Mouse (Mus musculus): Measurements from ENCODE around the gene Tenm3. TPM values are rescaled to one million over a fixed set of nuclear protein-coding genes. Genes with fewer than 3 reads are reported as not detected.

The Tenm3 gene
- polyA plus RNA-seq, 1 experiment from 2014 or later: 23.4 TPM

DNA sequence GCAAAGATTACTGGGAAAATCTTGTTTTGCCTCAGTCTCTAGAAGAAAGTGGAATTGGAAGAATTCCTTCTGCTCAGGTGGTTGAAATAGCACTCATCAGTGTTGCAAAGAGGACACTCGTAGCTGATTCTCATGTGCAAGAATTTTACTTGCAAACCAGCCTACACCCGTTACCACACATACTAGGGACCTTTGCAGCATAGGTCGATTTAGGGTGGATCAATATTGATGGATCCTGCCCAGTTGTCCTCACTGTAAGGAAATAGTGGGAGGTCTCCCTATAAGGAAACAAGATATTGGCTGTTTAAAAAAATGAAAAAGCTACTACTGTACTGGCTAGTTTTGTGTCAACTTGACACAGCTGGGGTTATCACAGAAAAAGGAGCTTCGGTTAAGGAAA lies 242.1 kb downstream of the Tenm3 start:
- Histone ChIP-seq H3K36me3 (no peaks in the 10 kb centered on the region), H3K9me3 (no peaks in the 10 kb centered on the region), H3K27ac (replicated peaks) (no peak overlapping the region), H3K9ac (replicated peaks) (no peak overlapping the region), H3K4me1 (no peaks in the 10 kb centered on the region), H3K4me2 (replicated peaks) (no peak overlapping the region), H3K4me3 (no peak overlapping the region), H3K27me3 (no peaks in the 10 kb centered on the region)
- ATAC-seq (replicated peaks): no peak
- 93% methylated on average over 4 of the region's 4 CpGs for WGBS

- 89% methylated on average over 4 of the region's 4 CpGs for WGBS
Observed at GRCm38 (mm10) chr8:48599028-48599427, 244.7 kb downstream of the Tenm3 start.

DNA sequence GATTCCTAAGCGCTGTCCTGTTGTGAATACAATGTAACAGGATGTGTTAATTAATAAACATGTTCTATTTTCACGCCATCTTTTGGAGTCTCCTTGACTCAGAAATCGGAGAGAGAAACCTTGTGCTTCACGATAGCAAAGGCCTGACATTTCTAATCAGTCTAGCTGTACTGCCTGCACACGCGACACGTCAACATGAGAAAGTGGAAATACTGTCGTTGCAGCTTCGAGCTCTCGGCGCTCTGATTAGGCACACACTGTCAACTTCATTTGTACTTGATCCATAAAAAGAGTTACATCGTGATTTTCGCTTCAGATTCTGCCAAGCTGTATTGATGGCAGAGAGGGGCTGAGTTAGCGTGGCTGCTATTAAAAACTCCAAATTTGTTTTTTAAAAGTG lies 247.4 kb downstream of the Tenm3 start:
- H3K4me2 ChIP-seq (replicated peaks): no peak overlapping the region
- H3K4me3 ChIP-seq: no peak overlapping the region
- no peaks in the 10 kb centered on the region for H3K36me3 ChIP-seq
- no peak overlapping the region for H3K9ac ChIP-seq (replicated peaks)
- no peaks in the 10 kb centered on the region for H3K9me3 ChIP-seq
- no peaks in the 10 kb centered on the region for H3K27me3 ChIP-seq
- H3K4me1 ChIP-seq: no peaks in the 10 kb centered on the region; the same call in 1 of the 2 replicates
- no peak overlapping the region for H3K27ac ChIP-seq (replicated peaks)
- 63% methylated on average over 14 of the region's 14 CpGs for WGBS
- no peak for ATAC-seq (replicated peaks)

More at GRCm38 (mm10) chr8:48599028-48599427, 244.7 kb downstream of the Tenm3 start:
- no peak for ATAC-seq (replicated peaks)
- Histone ChIP-seq H3K4me3 (no peak overlapping the region), H3K4me1 (no peaks in the 10 kb centered on the region; the same call in 1 of the 2 replicates), H3K36me3 (no peaks in the 10 kb centered on the region), H3K9ac (replicated peaks) (no peak overlapping the region), H3K27ac (replicated peaks) (no peak overlapping the region), H3K9me3 (no peaks in the 10 kb centered on the region), H3K27me3 (no peaks in the 10 kb centered on the region), H3K4me2 (replicated peaks) (no peak overlapping the region)

DNA sequence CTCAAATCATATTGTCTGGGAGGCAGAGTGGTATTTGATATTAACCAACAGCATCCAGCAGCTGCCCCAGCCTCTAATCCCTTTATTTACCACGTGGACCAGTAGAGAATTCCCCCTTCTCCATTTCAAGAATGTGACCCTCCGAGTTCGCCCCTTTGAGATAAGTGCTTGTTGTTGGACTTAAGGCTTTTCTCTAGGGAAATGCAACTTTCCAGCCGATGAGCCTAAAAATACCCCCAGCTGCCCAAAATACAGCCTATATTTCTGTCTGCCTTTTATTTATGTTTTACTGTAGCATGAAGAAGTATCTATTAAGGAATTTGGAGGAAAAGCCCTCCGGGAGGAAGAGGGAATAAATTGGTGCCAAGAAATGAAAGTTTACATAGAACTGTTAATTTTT lies 251.9 kb downstream of the Tenm3 start:
- no peaks in the 10 kb centered on the region for H3K36me3 ChIP-seq
- H3K27ac ChIP-seq (replicated peaks): no peak overlapping the region
- no peak overlapping the region for H3K9ac ChIP-seq (replicated peaks)
- 49% methylated on average over 5 of the region's 5 CpGs for WGBS
- H3K4me3 ChIP-seq: no peak overlapping the region
- H3K27me3 ChIP-seq: no peaks in the 10 kb centered on the region
- ATAC-seq (replicated peaks): no peak
- H3K4me1 ChIP-seq: no peaks in the 10 kb centered on the region; the same call in 1 of the 2 replicates
- H3K9me3 ChIP-seq: no peaks in the 10 kb centered on the region
- no peak overlapping the region for H3K4me2 ChIP-seq (replicated peaks)

DNA sequence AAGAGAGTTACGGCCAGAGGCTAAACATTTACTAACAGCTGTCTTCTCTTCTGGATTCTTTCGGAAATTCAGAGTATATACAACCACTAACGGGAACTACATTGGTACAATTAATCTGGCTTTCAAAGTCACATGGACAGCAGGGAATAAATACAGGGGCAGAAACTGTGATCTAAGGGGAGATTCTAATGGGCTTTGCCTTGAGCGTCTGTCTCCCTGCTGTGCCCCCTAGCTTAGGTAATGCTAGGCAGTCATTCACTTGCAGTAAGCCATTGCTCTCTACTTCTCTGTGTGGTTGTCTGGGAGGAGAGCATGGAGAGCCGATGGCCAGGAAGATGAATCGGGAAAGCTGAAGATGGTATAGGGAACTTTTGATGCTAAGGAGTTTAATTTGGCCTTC lies 264.0 kb downstream of the Tenm3 start:
- 24% methylated on average over 6 of the region's 6 CpGs for WGBS
- H3K27me3 ChIP-seq: no peaks in the 10 kb centered on the region
- 0 out of 2 replicates have a peak, but pooled peaks cover 2% of the 10 kb centered on the region for H3K4me1 ChIP-seq
- no peak for ATAC-seq (replicated peaks)
- no peak overlapping the region for H3K4me3 ChIP-seq
- no peak overlapping the region for H3K9ac ChIP-seq (replicated peaks)
- no peak overlapping the region for H3K27ac ChIP-seq (replicated peaks)
- no peak overlapping the region for H3K4me2 ChIP-seq (replicated peaks)
- H3K9me3 ChIP-seq: no peaks in the 10 kb centered on the region
- no peaks in the 10 kb centered on the region for H3K36me3 ChIP-seq

DNA sequence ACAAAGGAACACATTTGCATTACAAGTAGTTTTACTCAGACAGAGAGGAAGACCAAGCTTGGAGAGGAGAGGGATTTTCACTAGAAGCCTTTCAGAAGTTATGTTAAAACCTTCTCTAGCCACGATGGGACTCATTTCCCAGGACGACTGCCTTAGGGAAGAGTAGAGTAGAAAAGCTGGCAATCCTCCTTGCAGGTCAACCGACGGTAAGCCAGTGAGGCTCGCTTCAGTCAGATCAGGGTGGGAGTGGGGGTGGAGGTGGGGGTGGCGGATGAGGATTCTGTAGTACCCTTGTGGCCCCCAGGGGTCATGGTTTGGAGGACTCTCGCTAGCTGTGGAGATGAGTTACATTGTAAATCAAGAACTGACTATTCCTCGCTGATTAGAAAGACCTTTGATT lies 264.6 kb downstream of the Tenm3 start:
- Histone ChIP-seq H3K9ac (replicated peaks) (no peak overlapping the region), H3K36me3 (no peaks in the 10 kb centered on the region), H3K4me1 (0 out of 2 replicates have a peak, but pooled peaks cover 2% of the 10 kb centered on the region), H3K4me3 (no peak overlapping the region), H3K27ac (replicated peaks) (no peak overlapping the region), H3K27me3 (no peaks in the 10 kb centered on the region), H3K4me2 (replicated peaks) (no peak overlapping the region), H3K9me3 (no peaks in the 10 kb centered on the region)
- 14% methylated on average over 8 of the region's 8 CpGs for WGBS
- ATAC-seq (replicated peaks): no peak

DNA sequence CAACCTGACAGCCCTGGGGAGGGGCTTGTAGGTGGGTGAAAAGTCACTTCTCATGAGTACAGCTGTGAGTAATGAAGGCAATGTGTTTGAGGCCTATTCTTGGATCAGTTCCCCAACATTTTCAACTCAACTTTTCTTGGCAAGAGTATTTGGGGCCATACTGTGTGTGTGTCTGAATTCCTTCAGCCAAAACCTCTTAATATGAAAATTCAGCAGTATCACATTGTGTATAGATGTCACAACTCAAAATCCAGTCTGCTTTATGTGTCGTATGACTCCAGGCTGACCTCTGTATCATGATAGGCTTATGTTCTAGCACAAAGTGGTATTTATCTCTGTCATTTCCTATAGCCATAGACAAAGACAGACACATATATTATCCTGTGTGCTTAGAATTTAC lies 270.8 kb downstream of the Tenm3 start:
- H3K36me3 ChIP-seq: no peaks in the 10 kb centered on the region
- H3K27me3 ChIP-seq: no peaks in the 10 kb centered on the region
- H3K9me3 ChIP-seq: no peaks in the 10 kb centered on the region
- H3K9ac ChIP-seq (replicated peaks): no peak overlapping the region
- peaks cover 10% of the 10 kb centered on the region for H3K4me1 ChIP-seq
- 68% methylated on average over 1 of the region's 1 CpGs for WGBS
- H3K4me2 ChIP-seq (replicated peaks): no peak overlapping the region
- H3K27ac ChIP-seq (replicated peaks): no peak overlapping the region
- H3K4me3 ChIP-seq: no peak overlapping the region
- ATAC-seq (replicated peaks): no peak; the same call in 1 of the 2 replicates

GRCm38 (mm10) chr8:48572345-48572744 lies 271.4 kb downstream of the Tenm3 start:
- no peak overlapping the region for H3K27ac ChIP-seq (replicated peaks)
- H3K9me3 ChIP-seq: no peaks in the 10 kb centered on the region
- WGBS: 92% methylated on average over 2 of the region's 2 CpGs
- no peaks in the 10 kb centered on the region for H3K27me3 ChIP-seq
- no peak; the same call in 1 of the 2 replicates for ATAC-seq (replicated peaks)
- H3K4me3 ChIP-seq: no peak overlapping the region
- H3K36me3 ChIP-seq: no peaks in the 10 kb centered on the region
- H3K9ac ChIP-seq (replicated peaks): no peak overlapping the region
- no peak overlapping the region for H3K4me2 ChIP-seq (replicated peaks)
- H3K4me1 ChIP-seq: peaks cover 13% of the 10 kb centered on the region

DNA sequence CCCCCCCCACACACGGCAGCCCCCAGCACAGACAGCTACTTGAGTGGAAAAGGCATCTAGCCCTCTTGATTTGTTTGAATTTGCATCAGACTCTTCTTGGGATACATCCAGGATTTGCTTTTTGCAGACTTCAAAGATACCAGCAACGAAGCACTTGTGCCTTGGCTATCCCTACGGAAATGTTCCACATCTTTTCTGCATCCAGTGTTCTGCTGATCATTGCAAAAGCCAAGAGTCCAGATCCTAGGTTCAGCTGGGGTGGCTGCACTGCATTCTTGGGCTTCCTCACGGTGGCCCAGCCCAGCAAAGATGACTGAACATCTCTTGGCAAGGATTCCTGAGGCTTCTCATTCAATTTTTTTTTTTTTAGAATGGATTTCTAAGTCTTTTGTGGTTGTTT lies 275.1 kb downstream of the Tenm3 start:
- Histone ChIP-seq H3K4me1 (peaks cover 16% of the 10 kb centered on the region), H3K27ac (replicated peaks) (no peak overlapping the region), H3K27me3 (no peaks in the 10 kb centered on the region), H3K36me3 (no peaks in the 10 kb centered on the region), H3K9me3 (no peaks in the 10 kb centered on the region), H3K4me3 (no peak overlapping the region), H3K4me2 (replicated peaks) (no peak overlapping the region), H3K9ac (replicated peaks) (no peak overlapping the region)
- ATAC-seq (replicated peaks): no peak
- WGBS: 41% methylated on average over 4 of the region's 4 CpGs

GRCm38 (mm10) chr8:48567929-48568607 lies 275.7 kb downstream of the Tenm3 start:
- Histone ChIP-seq H3K9me3 (no peaks in the 10 kb centered on the region), H3K36me3 (no peaks in the 10 kb centered on the region), H3K4me3 (no peak overlapping the region), H3K27ac (replicated peaks) (peak overlapping the region; percentile 57; the same call in 1 of the 2 replicates), H3K4me2 (replicated peaks) (no peak overlapping the region), H3K27me3 (no peaks in the 10 kb centered on the region), H3K9ac (replicated peaks) (no peak overlapping the region), H3K4me1 (peaks cover 16% of the 10 kb centered on the region)
- WGBS: 26% methylated on average over 10 of the region's 10 CpGs
- peak; percentile 72 for ATAC-seq (replicated peaks)

GRCm38 (mm10) chr8:48560227-48560626 lies 283.5 kb downstream of the Tenm3 start:
- H3K9ac ChIP-seq (replicated peaks): no peak overlapping the region
- H3K4me1 ChIP-seq: peaks cover 3% of the 10 kb centered on the region; the same call in 1 of the 2 replicates
- H3K36me3 ChIP-seq: no peaks in the 10 kb centered on the region
- H3K4me2 ChIP-seq (replicated peaks): no peak overlapping the region
- WGBS: 89% methylated on average over 9 of the region's 9 CpGs
- no peak overlapping the region for H3K27ac ChIP-seq (replicated peaks)
- no peaks in the 10 kb centered on the region for H3K27me3 ChIP-seq
- H3K9me3 ChIP-seq: no peaks in the 10 kb centered on the region
- no peak for ATAC-seq (replicated peaks)
- no peak overlapping the region for H3K4me3 ChIP-seq

GRCm38 (mm10) chr8:48555546-48556141 lies 288.1 kb downstream of the Tenm3 start:
- WGBS: under 1% methylated on average over 52 of the region's 55 CpGs
- ATAC-seq (replicated peaks): peak; percentile 87

More at GRCm38 (mm10) chr8:48555546-48556141, 288.1 kb downstream of the Tenm3 start:
- no peaks in the 10 kb centered on the region for H3K27me3 ChIP-seq
- H3K4me1 ChIP-seq: peaks cover 22% of the 10 kb centered on the region
- peak overlapping the region; percentile 61 for H3K9ac ChIP-seq (replicated peaks)
- H3K9me3 ChIP-seq: no peaks in the 10 kb centered on the region
- H3K4me2 ChIP-seq (replicated peaks): peak overlapping the region; percentile 90
- peak overlapping the region; percentile 64 for H3K4me3 ChIP-seq
- H3K36me3 ChIP-seq: no peaks in the 10 kb centered on the region
- peak overlapping the region; percentile 89 for H3K27ac ChIP-seq (replicated peaks)
